Mouse (Mus musculus): Measurements from ENCODE around the gene Coa3. TPM values are rescaled to one million over a fixed set of nuclear protein-coding genes. Genes with fewer than 3 reads are reported as not detected.
A peak's percentile ranks its signal among the peaks of the same experiment; 100 is the strongest.

The Coa3 gene
- polyA plus RNA-seq, 1 experiment from 2014 or later: 204 TPM

DNA sequence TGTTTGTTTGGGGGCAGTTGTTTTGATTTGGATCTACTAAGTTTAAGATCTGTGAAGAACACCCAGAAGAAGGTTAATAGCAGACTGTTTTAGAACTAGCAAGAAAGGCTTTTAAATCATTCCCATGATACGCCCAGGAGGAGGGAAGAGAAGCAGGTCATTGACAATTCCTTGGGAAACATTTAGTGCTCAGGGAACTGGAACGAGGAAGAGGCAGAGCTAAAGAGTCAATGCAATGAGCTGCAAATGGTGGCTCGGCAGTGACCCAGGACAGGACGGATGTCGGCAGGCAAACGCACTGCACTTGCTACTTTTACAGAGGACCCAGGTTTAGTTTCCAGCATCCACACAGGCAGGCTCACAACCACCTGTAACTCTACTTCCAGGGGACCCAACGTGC lies 1.9 kb upstream of the Coa3 start:
- Histone ChIP-seq H3K9ac (replicated peaks) (no peak overlapping the region), H3K4me1 (replicated peaks) (peaks cover 23% of the 10 kb centered on the region), H3K27me3 (peaks cover 15% of the 10 kb centered on the region), H3K27ac (no peak overlapping the region), H3K36me3 (peaks cover 16% of the 10 kb centered on the region; the same call in 1 of the 2 replicates), H3K4me3 (replicated peaks) (no peak overlapping the region), H3K4me2 (no peak overlapping the region), H3K9me3 (no peaks in the 10 kb centered on the region)
- 40% methylated on average over 7 of the region's 7 CpGs for WGBS
- ATAC-seq (ENCODE audit: insufficient number of reproducible peaks, insufficient read depth, low FRiP score, low TSS enrichment, low read depth): no peak

GRCm38 (mm10) chr11:101279193-101279569 lies 267 bp upstream of the Coa3 start:
- Histone ChIP-seq H3K4me1 (replicated peaks) (peaks cover 23% of the 10 kb centered on the region), H3K4me3 (replicated peaks) (peak overlapping the region; percentile 70), H3K27me3 (peaks cover 22% of the 10 kb centered on the region), H3K9ac (replicated peaks) (no peak overlapping the region), H3K4me2 (peak overlapping the region; percentile 78), H3K36me3 (peaks cover 16% of the 10 kb centered on the region; the same call in 1 of the 2 replicates), H3K9me3 (no peaks in the 10 kb centered on the region), H3K27ac (no peak overlapping the region)
- 61% methylated on average over 14 of the region's 14 CpGs for WGBS
- ATAC-seq (ENCODE audit: insufficient number of reproducible peaks, insufficient read depth, low FRiP score, low TSS enrichment, low read depth): 0 out of 2 replicates have a peak, but pooled peaks have one; percentile 32

DNA sequence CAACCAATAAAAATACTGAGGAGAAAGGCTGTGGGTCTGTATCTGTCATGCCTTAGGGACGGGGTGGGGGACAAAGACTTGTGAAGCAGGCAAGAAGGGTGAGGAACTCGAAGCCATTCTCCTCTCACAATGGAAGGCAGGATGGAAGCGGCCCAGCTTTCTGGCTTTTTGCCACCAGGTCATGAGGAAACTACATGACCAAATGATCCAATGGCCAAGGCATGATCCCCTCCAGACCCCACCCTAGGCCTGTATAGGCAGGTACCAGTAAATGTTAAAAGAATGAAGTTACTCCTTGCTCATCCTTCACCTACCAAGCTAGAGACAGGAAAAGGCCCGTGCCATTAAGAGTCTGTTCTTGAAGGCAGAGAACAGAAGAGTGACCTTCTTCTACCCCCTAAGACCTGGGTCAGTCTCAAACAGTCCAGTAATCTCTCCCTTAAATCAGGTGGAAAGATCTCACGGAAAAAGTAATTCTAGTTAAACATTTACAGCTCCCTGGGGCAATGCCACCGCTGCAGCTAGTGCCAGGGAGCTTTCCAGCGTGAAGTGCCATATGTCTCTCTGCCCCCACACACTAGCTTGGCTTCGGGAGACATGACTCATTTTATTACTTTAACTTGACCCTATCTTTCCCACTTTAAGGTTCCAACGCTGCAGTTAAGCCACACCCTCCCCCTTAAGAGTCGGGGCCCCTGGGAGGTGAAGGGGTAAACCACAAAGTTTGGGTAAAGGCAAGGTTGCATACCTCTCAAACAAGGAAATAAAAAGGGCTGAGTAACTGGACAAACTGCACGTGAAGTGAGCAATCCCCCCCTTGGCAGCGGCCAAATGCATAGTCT lies 1.3 kb downstream of the Coa3 start:
- peak overlapping the region; percentile 70 for H3K4me3 ChIP-seq (replicated peaks)
- peaks cover 23% of the 10 kb centered on the region for H3K4me1 ChIP-seq (replicated peaks)
- ATAC-seq (ENCODE audit: insufficient number of reproducible peaks, insufficient read depth, low FRiP score, low TSS enrichment, low read depth): no peak
- peak overlapping the region; percentile 71 for H3K9ac ChIP-seq (replicated peaks)
- H3K27me3 ChIP-seq: peaks cover 22% of the 10 kb centered on the region
- no peaks in the 10 kb centered on the region for H3K9me3 ChIP-seq
- WGBS: 67% methylated on average over 12 of the region's 12 CpGs
- H3K4me2 ChIP-seq: peak overlapping the region; percentile 78
- peaks cover 16% of the 10 kb centered on the region; the same call in 1 of the 2 replicates for H3K36me3 ChIP-seq
- H3K27ac ChIP-seq: no peak overlapping the region

DNA sequence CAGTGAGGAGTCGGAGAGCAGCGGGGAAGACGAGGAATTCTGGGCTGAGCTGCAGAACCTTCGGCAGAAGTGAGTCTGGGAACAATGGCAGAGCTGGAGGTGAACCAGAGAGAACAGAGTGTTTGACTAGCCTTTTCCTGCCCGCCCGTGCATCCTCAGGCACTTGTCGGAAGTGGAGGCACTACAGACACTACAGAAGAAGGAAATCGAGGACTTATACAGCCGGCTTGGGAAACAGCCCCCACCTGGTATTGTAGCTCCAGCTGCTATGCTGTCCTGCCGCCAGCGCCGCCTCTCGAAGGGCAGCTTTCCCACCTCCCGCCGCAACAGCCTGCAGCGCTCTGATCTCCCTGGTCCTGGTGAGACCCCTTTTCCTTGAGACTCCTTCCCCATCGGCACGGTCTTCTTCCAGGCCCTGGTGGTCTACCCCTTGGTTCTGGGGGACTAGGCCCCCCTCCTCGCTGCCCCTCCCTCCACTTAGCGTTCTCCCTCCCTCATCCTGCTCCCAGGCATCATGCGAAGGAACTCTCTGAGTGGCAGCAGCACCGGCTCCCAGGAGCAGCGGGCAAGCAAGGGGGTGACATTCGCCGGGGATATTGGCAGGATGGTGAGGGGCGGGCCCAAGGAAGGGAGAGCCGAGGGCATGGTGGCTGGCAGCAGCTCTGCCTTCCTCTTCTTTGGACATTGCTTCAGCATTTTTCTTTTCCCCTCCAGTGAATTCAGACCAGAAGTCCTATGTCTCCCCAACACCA lies 2.4 kb downstream of the Coa3 start:
- Histone ChIP-seq H3K9me3 (no peaks in the 10 kb centered on the region), H3K4me1 (replicated peaks) (peaks cover 23% of the 10 kb centered on the region), H3K4me2 (peak overlapping the region; percentile 78; the same call in 1 of the 2 replicates), H3K36me3 (peaks cover 16% of the 10 kb centered on the region; the same call in 1 of the 2 replicates), H3K27ac (no peak overlapping the region), H3K9ac (replicated peaks) (no peak overlapping the region), H3K27me3 (peaks cover 22% of the 10 kb centered on the region), H3K4me3 (replicated peaks) (no peak overlapping the region)
- WGBS: 29% methylated on average over 27 of the region's 27 CpGs
- no peak for ATAC-seq (ENCODE audit: insufficient number of reproducible peaks, insufficient read depth, low FRiP score, low TSS enrichment, low read depth)

- 78% methylated on average over 4 of the region's 4 CpGs for WGBS
- H3K27me3 ChIP-seq: peaks cover 18% of the 10 kb centered on the region
- no peak overlapping the region for H3K9ac ChIP-seq (replicated peaks)
- H3K4me1 ChIP-seq (replicated peaks): peaks cover 23% of the 10 kb centered on the region
- H3K36me3 ChIP-seq: peaks cover 16% of the 10 kb centered on the region; the same call in 1 of the 2 replicates
- H3K4me2 ChIP-seq: no peak overlapping the region
- no peak overlapping the region for H3K27ac ChIP-seq
- no peaks in the 10 kb centered on the region for H3K9me3 ChIP-seq
- ATAC-seq (ENCODE audit: insufficient number of reproducible peaks, insufficient read depth, low FRiP score, low TSS enrichment, low read depth): no peak
- no peak overlapping the region for H3K4me3 ChIP-seq (replicated peaks)
Observed at GRCm38 (mm10) chr11:101275309-101275708, 3.6 kb downstream of the Coa3 start.

- no peak for ATAC-seq (ENCODE audit: insufficient number of reproducible peaks, insufficient read depth, low FRiP score, low TSS enrichment, low read depth)
- H3K4me2 ChIP-seq: no peak overlapping the region
- H3K4me3 ChIP-seq (replicated peaks): no peak overlapping the region
- H3K27ac ChIP-seq: no peak overlapping the region
- 85% methylated on average over 3 of the region's 3 CpGs for whole genome bisulfite sequencing
- peaks cover 38% of the 10 kb centered on the region for H3K27me3 ChIP-seq
- peaks cover 16% of the 10 kb centered on the region; the same call in 1 of the 2 replicates for H3K36me3 ChIP-seq
- H3K4me1 ChIP-seq (replicated peaks): peaks cover 10% of the 10 kb centered on the region
- no peak overlapping the region for H3K9ac ChIP-seq (replicated peaks)
- H3K9me3 ChIP-seq: no peaks in the 10 kb centered on the region
Observed at GRCm38 (mm10) chr11:101272446-101272845, 6.5 kb downstream of the Coa3 start.

GRCm38 (mm10) chr11:101269577-101270116 lies 9.3 kb downstream of the Coa3 start:
- peaks cover 49% of the 10 kb centered on the region for H3K27me3 ChIP-seq
- no peak overlapping the region for H3K4me2 ChIP-seq
- no peak overlapping the region for H3K27ac ChIP-seq
- peaks cover 8% of the 10 kb centered on the region for H3K4me1 ChIP-seq (replicated peaks)
- ATAC-seq (ENCODE audit: insufficient number of reproducible peaks, insufficient read depth, low FRiP score, low TSS enrichment, low read depth): no peak
- H3K9ac ChIP-seq (replicated peaks): no peak overlapping the region
- H3K4me3 ChIP-seq (replicated peaks): no peak overlapping the region
- H3K9me3 ChIP-seq: no peaks in the 10 kb centered on the region
- H3K36me3 ChIP-seq: no peaks in the 10 kb centered on the region
- 15% methylated on average over 10 of the region's 10 CpGs for WGBS

- no peaks in the 10 kb centered on the region for H3K36me3 ChIP-seq
- no peak overlapping the region for H3K9ac ChIP-seq (replicated peaks)
- no peaks in the 10 kb centered on the region for H3K9me3 ChIP-seq
- H3K27me3 ChIP-seq: peaks cover 81% of the 10 kb centered on the region
- no peak for ATAC-seq (ENCODE audit: insufficient number of reproducible peaks, insufficient read depth, low FRiP score, low TSS enrichment, low read depth)
- peaks cover 28% of the 10 kb centered on the region for H3K4me1 ChIP-seq (replicated peaks)
- no peak overlapping the region for H3K27ac ChIP-seq
- WGBS: 28% methylated on average over 6 of the region's 6 CpGs
- peak overlapping the region; percentile 61; the same call in 1 of the 2 replicates for H3K4me2 ChIP-seq
- no peak overlapping the region for H3K4me3 ChIP-seq (replicated peaks)
Observed at GRCm38 (mm10) chr11:101265906-101266305, 13.0 kb downstream of the Coa3 start.

GRCm38 (mm10) chr11:101264954-101265471 lies 13.9 kb downstream of the Coa3 start:
- H3K4me3 ChIP-seq (replicated peaks): peak overlapping the region; percentile 35
- no peaks in the 10 kb centered on the region for H3K36me3 ChIP-seq
- no peak for ATAC-seq (ENCODE audit: insufficient number of reproducible peaks, insufficient read depth, low FRiP score, low TSS enrichment, low read depth)
- peak overlapping the region; percentile 61 for H3K4me2 ChIP-seq
- no peaks in the 10 kb centered on the region for H3K9me3 ChIP-seq
- peaks cover 34% of the 10 kb centered on the region for H3K4me1 ChIP-seq (replicated peaks)
- WGBS: 2% methylated on average over 31 of the region's 31 CpGs
- H3K9ac ChIP-seq (replicated peaks): peak overlapping the region; percentile 9; the same call in 1 of the 2 replicates
- H3K27ac ChIP-seq: no peak overlapping the region
- peaks cover 81% of the 10 kb centered on the region for H3K27me3 ChIP-seq

GRCm38 (mm10) chr11:101263989-101264280 lies 15.0 kb downstream of the Coa3 start:
- Histone ChIP-seq H3K36me3 (no peaks in the 10 kb centered on the region), H3K4me1 (replicated peaks) (peaks cover 45% of the 10 kb centered on the region), H3K4me2 (0 out of 2 replicates have a peak overlapping the region, but pooled peaks have one; percentile 97), H3K9ac (replicated peaks) (no peak overlapping the region), H3K9me3 (no peaks in the 10 kb centered on the region), H3K4me3 (replicated peaks) (peak overlapping the region; percentile 59; the same call in 1 of the 2 replicates), H3K27me3 (peaks cover 72% of the 10 kb centered on the region), H3K27ac (no peak overlapping the region)
- WGBS: 12% methylated on average over 3 of the region's 3 CpGs
- no peak for ATAC-seq (ENCODE audit: insufficient number of reproducible peaks, insufficient read depth, low FRiP score, low TSS enrichment, low read depth)

All from limb, embryonic 12.5 days (tissue).